Mouse (Mus musculus): ENCODE results near the gene Ccdc124.

Ccdc124 gene

DNA sequence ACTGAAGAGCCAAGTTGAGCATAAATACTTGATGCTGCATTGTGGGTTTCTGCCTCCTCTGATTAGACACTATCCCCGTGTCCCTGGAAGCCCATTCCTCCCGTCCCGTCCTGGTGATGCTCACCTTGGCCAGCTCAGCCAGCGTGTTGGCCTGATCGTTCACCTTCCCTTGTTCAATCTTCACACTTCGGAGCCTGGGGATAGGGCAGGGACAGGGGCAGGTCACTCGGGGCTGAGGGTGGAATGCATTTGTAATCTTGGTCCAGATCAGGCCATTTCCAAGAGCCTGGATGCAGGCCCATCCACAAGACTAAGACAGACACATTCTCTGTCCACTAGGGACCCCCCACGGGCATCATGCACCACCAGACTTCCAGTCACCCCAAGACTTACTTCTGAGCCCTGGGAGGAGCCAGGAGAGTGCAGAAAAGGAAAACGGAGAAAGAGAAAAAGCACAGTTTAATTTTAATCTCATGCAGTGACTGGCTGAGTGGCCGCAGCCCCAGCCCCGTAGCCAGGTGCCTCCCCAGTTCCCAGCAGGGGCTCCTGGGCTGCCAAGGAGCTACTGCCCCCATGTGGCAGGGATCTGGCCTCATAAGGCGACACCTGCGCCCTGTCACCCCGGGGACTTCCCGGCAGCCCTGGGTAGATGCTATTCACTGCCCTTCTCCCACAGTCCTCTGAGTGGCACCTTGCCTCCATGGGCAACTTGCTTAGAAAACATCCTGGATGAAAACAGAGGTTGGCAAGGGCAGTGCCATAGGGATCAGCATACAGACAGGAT is 27.2 kb downstream of the Ccdc124 start:
- no peak for DNase-seq (ENCODE audit: low read depth, low spot score)

DNA sequence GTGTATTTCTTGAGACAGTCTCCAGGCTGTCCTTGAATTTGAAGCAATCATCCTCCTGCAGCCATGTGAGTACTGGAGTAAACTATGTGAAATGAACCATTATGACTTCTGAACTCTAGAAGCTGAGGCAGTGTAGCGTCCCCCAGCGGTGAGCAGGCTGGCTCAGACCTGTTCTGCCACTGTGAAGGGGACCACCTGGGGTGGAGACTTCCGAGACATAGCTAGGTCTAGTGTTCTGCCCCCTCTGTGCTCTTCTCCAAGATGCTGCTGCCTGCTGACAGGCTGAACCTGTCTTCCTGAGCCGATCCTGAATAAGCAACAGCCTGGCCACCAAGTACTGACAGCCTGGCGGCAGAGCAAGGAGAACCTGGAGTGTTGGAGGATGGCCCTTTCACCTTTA is 28.6 kb downstream of the Ccdc124 start:
- no peak for DNase-seq (ENCODE audit: low read depth, low spot score)

GRCm38 (mm10) chr8:70844523-70844922 is 29.2 kb downstream of the Ccdc124 start:
- no peak for DNase-seq (ENCODE audit: low read depth, low spot score)

- DNase-seq (ENCODE audit: low read depth, low spot score): no peak
Observed at GRCm38 (mm10) chr8:70843941-70844340, 29.8 kb downstream of the Ccdc124 start.

DNA sequence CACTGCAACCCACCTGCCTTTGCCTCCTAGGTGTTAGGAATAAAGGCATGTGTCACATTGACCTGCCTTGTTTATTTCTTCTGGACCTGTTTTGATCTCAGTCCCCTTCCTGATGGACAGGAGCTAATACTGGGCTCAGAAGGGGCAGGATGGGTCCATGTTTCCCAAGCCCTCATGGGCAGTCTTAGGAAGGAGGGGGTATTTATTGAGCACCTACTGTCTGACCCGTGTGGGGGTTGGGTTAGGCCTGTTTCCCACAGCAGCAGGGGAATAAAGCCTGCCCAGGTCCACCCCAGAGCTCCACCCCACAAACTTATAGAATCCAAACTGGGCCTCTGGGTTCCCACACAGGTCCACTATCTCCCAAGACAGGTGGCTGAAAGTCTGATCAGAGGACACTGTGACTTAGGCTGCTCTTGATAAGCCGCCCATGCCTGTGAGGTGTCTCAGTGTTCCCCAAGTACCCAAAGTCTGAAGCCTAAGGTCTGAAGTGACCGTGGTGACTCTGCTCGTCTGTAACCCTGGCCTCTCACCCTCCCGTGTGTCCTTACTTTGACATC is 30.4 kb downstream of the Ccdc124 start:
- no peak for DNase-seq (ENCODE audit: low read depth, low spot score)

DNA sequence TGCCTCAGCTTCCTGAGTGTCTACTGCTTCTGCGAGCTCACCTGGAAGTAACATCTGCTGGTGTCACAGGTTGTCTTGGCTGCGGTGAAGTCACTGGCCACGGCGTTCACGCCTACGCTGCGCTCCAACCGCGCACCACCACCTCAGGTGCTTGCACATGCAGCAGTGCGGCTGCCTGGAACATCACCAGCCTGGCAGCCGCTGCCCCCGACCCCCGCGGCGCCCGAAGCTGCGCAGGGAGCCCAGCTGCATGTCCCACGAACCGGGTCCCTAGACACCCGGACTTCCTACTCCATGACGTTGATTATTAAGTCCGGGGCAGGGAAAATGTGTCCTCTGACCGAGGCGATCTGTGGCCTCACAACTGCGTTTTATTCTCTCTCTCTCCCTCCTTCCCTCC is 31.3 kb downstream of the Ccdc124 start:
- no peak for DNase-seq (ENCODE audit: low read depth, low spot score)

GRCm38 (mm10) chr8:70841147-70842072 is 32.3 kb downstream of the Ccdc124 start:
- DNase-seq (ENCODE audit: low read depth, low spot score): peak; percentile 39

DNA sequence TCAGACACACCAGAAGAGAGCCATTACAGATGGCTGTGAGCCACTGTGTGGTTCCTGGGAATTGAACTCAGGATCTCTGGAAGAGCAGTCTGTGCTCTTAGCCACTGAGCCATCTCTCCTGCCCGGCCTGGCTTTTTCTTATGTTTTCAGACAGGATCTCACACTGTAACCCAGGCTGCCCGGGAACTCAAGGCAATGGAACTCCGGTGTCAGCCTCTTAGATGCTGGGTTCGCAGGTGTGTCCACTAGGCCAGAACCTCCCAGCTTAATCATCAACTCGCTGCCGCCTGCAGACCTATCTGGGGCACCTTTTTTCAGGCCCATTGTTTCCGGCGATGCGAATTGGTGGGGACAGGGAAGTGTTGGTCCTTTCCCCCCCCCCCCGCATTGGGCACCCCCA is 33.1 kb downstream of the Ccdc124 start:
- DNase-seq (ENCODE audit: low read depth, low spot score): no peak

GRCm38 (mm10) chr8:70839408-70840351 is 34.1 kb downstream of the Ccdc124 start, which contains the start of gene Arrdc2:
Arrdc2 (minus strand) TSS chr8:70839720.
- peak; percentile 100 for DNase-seq (ENCODE audit: low read depth, low spot score)

DNA sequence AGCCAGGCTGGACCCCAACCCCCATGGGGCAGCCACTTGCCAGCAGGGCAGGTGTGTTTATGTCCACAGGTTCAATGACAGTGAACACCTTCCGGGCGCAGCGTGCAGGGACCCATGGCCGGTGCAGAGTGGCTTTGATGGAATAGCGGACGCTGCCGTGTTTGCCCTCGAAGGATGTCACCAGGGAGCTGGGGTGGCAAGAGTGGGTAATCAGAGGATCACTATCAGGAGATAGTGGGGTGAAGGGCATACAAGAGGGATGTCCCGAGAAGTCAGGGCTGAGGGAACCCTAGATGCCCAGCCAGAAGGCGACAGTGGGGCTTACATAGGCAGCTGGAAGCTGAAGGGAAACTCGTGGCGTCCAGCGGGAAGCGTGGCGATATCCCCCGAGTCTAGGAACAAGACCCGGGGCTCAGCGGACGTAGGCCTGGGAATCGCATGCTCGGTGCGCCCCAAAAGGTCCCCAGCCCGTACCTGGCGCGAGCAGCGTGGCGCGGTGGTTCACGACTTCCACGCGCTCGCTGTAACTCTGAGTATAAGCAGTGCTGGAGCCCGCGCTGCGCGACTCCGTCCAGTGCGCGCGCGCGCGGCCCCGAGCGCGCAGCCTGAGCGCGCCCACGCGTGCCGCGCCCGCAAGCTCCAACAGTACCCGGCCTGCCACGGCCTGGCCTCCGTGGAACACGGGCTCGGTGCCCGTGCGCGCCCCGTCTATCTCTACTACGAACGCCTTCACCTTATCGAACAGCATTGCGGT is 34.9 kb downstream of the Ccdc124 start:
- no peak for DNase-seq (ENCODE audit: low read depth, low spot score)

GRCm38 (mm10) chr8:70836666-70837065 is 37.1 kb downstream of the Ccdc124 start:
- DNase-seq (ENCODE audit: low read depth, low spot score): no peak

GRCm38 (mm10) chr8:70834071-70834470 is 39.7 kb downstream of the Ccdc124 start:
- no peak for DNase-seq (ENCODE audit: low read depth, low spot score)

DNA sequence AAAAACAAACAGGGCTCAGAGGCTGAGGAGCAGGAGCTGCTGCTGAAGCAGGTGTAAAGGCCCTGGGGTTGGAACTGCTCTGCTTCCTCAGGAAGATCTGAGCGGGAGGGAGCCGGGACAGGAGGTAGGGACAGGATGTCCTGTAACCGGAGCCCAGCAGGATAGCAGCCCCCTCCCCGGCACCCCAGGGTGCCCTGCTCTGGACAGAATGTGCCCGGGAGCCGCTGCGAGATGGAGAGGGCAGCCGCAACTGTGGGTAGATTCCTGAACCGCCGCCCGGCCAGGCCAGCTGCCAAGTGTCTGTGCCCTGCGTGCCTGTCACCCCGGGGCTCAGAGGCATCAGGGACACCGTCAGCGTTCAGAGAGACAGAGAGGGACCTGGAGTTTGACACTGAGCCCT is 40.2 kb downstream of the Ccdc124 start:
- DNase-seq (ENCODE audit: low read depth, low spot score): no peak

DNA sequence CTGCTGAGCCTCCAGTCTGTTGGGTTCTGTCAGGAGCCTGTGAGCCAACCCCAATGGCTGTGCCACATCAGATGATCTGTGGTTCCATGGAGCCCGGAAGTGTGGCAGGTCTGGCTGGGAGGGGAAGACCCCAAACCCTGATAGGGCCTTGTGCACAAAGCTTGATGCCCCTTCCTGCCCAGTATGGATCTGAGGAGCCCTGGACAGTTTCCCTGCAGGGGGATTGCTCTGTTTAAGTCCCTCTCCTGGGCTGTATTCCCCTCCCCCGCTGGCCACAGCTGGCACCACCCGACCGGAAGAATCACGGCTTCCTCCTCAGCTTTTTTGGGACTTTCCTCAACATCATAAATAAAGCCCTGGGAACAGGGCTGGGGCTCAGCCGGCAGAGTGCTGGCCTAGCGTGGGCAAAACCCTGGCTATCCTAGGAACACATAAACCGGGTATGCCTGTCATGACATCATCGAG is 40.7 kb downstream of the Ccdc124 start:
- DNase-seq (ENCODE audit: low read depth, low spot score): no peak

- no peak for DNase-seq (ENCODE audit: low read depth, low spot score)
Observed at GRCm38 (mm10) chr8:70832371-70832770, 41.4 kb downstream of the Ccdc124 start.

GRCm38 (mm10) chr8:70831517-70831916 is 42.2 kb downstream of the Ccdc124 start:
- no peak for DNase-seq (ENCODE audit: low read depth, low spot score)

DNA sequence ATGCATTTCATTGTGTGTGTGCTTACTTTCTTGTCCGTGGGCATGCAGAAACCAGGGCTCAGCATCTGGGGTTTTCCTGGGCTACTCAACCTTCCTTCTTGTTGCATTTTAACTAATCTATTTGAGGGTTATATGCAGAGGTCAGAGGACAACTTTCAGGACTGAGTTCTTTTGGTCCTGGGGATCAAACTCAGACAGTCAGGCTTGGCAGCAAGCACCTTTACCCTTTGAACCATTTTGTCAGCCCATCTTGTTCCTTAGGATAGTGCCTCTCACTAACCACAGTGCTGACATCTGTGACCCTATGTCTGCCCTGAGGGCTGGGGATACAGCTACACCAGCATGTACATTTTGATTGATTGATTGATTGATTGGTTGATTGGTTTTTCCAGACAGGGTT is 45.9 kb downstream of the Ccdc124 start:
- DNase-seq (ENCODE audit: low read depth, low spot score): no peak

DNA sequence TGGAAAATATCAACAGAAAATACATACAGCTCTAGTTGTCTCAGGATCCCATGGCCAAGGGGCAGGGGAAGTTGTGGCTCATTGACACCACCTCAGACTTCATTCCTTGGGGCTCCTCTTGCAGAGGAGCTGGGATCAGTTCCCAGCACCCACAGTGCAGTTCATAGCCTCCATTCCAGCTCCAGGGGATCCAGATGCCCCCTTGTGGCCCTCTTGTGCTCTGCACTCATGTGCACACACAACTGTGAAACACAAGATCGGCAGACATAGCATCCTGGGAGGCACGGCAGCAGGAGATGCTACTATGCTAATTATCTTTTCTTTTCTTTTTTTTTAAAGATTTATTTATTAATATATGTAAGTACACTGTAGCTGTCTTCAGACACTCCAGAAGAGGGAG is 46.7 kb downstream of the Ccdc124 start:
- no peak for DNase-seq (ENCODE audit: low read depth, low spot score)

GRCm38 (mm10) chr8:70825816-70826215 is 47.9 kb downstream of the Ccdc124 start:
- no peak for DNase-seq (ENCODE audit: low read depth, low spot score)

DNA sequence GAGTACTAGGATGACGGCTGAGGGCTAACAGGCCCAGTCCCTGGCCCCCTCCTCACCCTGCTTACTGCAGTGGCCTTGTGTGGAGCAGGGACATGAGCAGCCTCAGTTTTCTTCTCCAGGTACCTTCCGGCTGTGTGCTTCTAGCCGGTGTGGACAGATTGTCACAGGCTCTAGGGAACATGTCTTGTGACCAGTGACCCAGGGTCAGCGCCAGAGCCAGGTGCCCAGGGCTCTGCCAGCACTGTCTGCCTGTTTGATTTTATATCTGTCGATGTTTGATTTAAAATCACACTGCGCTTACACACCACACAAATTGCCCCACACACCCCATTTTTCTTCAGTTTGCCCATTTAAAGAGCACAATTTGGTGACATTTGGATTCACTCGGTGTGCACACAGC is 49.9 kb downstream of the Ccdc124 start:
- DNase-seq (ENCODE audit: low read depth, low spot score): no peak

Measured in telencephalon, adult 2 months (tissue).